Mouse (Mus musculus) T-cell, adult 2 months (primary cell): Measurements from ENCODE around the gene Scarf2.

Source experiments
- DNase-seq: peaks from one replicate; pipeline ENCODE4 v3.0.0; 2022; ENCODE audit warnings: low spot score

Scarf2 gene

DNA sequence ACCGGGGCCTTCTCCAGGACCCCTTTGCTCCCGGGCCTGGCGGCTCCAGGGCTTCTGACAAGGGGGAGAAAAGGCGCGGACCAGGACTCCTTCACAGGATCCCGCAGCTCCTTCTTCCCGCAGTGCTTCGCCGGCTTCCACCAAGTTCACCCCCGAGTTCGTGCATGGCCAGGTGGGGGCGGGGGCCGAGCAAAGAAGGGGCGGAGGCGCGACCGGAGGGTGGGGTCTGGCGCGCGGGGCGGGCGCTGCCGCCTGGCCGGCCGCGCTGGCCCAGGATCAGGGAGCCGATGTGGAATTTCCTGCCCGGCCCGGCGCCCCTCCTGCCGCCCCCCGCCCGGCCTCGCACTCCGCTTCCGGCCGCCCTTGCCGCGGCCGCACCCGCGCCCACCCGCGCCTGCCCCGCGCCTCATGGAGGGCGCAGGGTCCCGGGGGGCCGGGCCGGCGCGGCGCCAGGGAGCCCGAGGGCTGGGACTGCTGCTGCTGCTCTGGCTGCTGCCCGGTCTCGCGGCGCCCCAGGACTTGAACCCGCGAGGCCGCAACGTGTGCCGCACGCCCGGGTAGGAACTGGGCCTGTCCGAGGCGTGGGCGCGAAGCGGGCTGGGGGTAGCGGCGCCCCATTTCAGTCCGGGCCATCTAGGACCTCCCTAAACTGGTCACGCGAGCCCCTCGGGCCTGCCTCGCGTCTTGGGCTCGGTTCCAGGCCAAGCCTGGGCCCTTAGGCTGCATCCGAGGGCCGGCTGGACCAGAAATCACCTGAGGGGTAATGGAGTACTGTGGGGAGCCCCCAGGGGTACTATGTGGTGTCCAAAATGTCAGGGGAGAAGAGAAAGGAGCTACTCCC is at the start of gene Scarf2:
Gene Scarf2, plus strand, starts transcription at position 312 of the 841 bp plus-strand sequence.
- DNase-seq, result no peak

DNA sequence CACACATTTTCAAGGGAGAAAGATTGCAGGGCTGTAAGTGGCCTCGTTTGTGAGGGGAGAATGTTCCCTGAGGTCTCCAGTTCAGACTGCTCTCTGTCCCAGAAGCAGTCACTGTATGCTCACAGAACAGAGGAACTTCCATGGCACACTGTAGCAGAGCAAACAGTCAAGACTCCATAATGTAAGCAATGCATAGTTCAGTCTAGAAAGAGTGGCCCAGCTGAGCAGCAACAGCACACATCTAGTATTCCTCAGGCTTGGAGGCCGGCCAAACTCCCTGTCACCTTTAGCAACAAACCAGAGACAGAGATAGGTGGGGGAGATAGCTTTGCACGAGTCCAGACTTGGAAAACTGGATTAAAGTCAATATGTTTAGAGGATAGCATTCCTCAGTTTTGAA is 44.1 kb upstream of the Scarf2 start:
- no peak for DNase-seq

DNA sequence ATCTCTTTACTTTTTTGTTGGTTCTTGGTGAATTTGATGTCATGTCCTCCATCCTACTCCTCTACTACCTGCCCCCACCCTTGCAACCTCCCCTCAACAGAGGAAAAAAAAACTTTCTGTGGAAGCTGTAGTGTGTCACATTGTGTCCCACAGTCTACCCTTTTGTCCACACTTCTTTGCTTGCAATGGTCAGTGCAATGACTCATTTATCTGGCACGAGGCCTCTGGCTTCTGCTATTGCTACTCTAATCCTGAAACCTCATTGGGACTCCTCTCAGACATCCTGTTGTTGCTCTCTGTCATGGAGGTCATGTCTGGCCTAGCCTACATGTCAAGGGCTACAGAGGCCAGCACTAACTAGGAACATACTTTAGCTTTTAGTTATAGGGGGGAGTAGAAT is 43.4 kb upstream of the Scarf2 start:
- DNase-seq, result no peak

DNA sequence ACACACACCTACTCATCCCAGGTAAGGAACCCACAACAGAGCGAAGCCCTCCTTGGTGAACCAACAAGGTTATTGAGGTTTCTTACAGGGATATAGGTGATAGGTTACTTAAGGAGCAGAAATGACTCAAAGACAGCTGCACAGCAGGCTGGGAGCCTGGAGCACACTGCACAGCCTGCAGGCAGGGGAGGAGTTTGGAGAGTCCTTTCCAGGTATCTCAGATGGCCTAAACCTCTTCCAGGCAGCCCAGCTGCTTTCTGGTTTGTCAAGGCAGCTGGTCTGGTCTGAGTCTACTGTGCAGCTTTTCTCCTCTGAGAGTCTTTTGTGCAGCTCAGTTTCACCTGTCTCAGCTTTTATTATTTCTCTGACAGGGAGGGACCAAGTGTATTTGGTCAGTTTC is 39.3 kb upstream of the Scarf2 start:
- no peak for DNase-seq

DNA sequence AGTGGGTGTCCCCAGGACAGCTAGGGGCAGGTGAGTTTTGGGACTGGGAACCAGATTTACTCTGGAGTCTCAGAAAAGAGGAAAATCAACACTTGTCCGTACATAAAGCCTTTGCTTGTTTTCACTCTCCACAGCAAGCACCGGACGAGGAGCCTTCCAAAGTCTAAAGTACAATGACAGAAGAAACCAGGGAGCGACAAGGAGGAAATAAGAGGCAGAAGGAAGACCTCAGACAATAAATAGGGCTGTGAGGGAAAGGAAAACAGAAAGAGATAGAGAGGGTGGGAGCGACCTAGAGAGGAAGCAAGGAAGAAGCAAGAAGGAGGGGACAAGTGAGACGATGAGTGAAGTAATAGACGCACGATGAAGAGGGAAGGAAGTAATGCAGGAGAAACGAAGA is 38.2 kb upstream of the Scarf2 start:
- no peak for DNase-seq

DNA sequence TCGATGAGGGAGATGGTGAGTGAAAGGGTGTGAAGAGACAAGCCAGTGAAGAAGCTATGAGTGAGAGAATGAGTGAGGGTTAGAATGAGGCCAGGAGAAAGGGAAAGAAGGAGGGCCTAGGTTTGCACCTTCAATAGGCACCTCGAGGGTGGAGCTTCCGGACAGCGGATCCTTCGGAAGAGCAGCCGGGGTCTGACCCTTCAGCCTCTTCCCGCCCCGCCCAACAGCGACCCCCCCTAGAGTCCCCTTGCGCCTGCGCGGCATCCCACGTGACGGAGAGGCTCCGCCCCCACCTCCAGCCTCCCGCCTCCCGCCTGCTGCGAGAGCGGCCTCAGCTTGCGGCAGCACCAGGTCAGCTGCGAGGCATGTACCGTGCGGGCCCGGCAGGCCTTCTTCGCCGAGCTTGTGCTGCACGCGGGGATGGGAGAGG is 37.7 kb upstream of the Scarf2 start, which contains the start of gene Klhl22:
Gene Klhl22, plus strand, starts transcription at position 275 of the 430 bp plus-strand sequence.
- DNase-seq, result peak; percentile 79

DNA sequence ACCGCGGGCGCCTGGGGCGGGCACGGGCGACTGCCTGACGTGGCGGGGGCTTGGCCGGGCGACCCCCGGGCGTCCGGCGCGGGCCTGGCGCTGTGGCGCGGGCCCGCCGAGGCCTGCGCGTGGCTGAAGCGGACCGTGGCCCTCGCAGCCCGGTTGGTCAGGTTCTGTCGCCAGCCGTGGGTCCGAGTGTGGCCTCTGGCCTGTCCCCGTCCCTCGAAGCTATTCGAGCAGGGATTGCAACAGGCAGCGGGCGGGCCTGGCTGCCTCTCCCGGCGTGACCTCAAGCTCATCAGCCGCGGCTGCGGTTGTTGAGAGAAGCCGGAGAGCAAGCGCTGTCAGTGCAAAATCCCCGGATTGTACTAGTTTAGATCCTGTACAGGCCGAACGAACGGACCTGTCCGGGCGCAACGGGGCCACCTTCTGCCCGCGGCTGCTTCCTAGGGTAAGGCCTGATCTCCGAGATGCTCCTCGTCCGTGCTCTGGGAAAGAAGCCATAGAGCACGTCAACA is 37.2 kb upstream of the Scarf2 start:
- peak; percentile 32 for DNase-seq

DNA sequence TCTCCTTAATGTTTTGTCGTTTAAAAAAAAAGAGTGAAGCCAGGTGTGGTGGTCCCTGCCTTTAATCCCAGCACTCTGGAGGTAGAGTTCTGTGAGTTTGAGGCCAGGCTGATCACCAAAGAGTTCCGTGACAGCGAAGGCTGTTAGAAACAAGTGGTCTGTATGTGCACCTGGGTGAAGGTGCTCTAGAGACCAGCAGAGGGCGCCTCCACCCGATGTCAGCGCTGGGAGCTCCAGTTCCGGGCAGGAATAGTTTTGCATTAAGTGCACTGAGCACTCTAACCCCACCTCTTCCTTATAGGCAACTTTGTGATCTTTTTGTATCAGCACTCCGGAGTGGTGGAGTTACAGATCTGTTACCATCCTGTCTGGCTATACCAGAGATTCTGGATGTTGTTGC is 36.4 kb upstream of the Scarf2 start:
- peak; percentile 33 for DNase-seq

DNA sequence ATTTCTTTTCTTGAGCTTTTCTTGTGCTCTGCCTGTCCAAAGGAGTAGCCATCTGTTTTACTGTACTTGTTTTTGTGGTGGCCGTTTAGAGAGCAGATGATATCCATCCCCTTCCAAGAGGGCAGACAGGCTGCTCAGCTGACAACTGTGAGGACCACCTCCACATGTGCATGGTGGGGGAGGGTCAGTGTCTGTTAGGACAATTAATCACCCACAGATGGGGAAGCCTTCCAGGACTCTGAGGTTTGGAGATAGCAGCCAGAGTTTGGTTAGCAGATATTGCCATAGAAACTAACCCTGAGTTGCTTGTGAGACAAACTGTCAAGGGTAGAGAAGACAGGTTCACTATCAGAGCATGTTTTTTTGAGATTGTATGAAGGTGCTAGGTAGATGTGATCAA is 36.0 kb upstream of the Scarf2 start:
- no peak for DNase-seq

DNA sequence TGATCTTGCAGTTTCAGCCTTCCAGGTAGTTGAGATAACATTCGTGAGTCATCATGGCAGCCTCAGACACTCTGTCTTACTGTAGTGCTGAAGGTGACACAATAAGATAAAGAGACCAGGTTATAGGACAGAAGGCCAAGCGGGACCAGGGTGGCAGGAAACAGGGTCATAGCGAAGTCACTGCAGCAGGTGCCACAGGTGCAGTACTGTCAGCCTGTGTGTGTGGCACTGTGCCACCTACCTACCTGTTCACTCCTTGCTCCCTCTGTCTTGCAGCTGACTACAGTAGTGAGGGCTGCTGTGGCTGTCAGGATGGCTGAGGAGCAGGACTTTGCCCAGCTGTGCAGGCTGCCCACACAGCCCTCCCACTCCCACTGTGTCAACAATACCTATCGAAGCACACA is 33.0 kb upstream of the Scarf2 start:
- no peak for DNase-seq

DNA sequence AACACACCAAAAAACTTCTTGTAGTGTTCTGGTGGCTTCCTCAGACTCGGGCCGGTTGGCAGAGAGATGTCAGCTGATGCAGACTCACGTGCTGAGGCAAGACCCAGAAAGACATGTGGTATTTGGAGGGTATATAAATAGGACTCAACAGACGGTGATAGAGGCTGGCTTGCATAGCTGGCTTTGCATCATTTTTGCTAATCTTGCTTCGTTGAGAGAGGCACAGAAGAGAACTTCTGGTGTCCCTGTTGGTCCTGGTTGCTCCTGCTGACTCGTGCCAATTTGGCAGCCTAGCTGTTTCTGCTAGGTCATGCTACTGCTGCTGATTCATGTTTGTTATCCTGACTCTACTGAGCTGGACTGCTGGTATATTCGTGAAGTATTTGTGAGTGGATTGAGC is 28.2 kb upstream of the Scarf2 start:
- DNase-seq, result no peak

DNA sequence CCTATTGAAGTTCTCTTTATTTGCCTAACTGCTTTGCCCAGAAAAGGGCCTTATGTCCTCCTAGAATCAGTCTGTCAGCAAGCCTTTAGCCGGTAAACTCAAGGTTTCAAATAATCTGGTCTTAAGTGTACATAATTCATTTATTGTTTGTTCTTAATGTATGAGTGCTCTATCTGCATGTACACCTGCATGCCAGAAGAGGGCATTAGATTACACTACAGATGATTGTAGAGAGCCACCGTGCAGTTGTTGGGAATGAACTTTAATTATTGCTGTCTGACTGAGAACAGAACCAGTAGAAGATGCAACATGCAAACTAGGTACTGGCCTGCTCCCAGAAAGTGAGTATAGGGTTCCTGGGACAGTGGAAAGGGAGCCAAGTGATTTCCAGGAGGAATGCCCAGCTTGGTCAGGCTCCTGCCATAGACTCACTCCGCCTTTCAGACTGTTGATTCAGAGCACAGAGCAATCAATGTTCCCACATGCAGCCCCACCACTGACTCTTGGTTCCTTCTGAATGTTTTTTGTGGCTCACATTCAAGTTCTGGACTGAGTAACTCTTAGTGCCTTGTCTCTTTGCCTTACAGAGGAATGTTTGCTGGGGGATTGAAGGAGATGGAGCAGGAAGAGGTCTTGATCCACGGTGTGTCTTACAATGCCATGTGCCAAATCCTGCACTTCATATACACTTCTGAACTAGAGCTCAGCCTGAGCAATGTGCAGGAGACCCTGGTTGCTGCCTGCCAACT is 25.8 kb upstream of the Scarf2 start:
- DNase-seq, result no peak

DNA sequence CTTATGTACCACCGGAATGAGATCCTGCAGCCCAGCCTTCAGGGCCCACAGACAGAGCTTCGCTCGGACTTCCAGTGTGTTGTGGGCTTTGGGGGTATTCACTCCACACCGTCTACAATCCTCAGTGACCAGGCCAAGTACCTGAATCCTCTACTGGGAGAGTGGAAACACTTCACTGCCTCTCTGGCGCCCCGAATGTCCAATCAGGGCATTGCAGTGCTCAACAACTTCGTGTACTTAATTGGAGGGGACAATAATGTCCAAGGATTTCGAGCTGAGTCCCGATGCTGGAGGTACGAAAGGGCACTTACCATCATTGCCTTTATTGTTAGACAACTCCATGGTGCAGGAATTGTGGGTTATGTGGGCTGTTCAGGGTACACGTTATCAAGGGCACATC is 20.3 kb upstream of the Scarf2 start:
- no peak for DNase-seq

DNA sequence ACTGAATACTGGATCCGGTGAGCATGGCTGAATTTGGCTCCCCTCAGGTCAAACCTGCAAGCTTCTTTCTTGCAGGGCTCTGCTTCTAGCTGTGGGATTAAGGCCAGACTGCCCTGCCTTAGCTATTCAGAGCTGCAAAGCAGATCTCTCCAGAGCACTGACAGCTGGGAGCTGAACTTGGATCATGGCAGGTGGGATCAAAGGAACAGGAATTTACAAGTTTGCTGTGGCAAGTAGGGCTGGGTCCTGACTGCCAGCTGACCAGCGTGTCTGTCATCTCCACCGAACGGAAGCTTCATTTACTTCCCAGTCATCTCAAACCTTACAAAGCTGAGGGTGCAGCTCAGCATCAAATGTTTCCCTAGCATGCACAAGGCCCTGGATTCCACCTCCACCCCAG is 18.9 kb upstream of the Scarf2 start:
- no peak for DNase-seq

DNA sequence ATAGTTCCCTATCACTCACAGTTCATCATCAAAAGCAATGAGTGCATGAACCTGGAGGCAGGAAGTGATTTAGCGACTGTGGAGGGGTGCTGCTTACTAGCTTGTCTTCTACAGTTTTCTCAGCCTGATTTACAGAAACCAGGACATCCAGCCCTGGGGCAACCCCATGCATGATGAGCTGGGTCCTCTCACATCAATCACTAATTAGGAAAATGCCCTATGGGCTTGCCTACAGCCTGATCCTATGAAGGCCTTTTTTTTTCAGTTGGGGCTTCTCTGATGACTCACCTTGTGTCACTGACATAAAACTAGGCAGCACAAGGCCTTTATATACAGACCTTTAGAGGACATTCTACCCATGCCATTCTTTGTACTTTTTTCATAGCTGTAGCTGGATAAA is 17.4 kb upstream of the Scarf2 start:
- DNase-seq, result no peak

DNA sequence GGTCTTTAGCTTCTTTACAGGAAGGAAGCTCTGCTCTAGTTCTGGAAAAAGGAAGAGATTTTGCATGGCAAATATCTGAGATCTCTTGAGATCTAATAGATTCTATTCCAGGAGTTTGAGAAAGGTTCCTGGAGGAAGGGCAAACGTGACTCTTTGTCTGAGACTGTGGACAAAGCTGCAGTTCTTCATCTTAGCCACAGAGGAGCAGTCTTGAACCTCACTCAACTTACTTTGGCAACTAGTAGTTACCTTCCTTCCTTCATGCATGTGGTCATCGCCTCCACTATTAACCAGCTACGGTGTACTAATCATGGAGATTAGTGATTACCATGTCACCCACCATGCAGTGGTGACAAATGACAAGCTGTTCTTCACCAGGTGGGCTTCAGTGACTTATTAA is 11.7 kb upstream of the Scarf2 start:
- DNase-seq, result no peak

DNA sequence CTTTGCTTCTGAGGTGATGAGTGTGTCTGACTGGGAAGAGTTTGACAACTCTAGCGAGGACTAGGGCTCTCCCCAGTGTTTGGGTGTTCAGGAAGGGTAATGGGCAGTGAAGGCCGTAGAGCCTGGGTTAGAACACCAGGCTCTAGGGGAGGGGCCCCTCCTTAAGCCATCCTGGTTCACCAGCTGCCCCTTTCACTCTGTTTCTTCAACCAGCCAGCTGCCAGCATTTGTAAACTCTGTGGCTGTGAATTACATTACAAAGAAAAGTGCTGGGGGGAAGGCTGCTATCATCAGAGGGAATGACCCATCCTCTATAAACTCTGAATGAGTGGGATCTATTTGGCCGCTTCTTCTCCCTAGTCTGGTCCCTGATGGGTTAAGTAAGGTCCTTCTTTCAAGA is 4.4 kb upstream of the Scarf2 start:
- DNase-seq, result no peak

DNA sequence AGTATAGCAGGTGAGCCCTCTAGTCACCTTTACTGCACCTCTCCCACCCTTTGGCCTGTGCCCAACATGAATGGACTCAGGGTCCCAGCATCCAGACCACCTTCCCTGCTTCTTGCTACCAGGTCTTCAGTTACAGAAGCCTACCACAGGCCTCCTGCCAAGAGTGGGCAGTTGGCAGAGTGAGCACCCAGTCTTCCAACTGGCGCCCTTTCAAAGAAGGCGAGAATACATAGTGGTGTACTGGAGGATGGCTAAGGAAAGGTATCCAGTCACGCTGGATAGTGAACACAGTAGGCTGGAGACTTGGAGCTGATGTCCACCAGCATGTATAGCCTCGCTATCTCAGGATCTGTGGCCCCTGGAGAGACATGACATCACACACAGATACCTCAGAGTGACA is 3.0 kb upstream of the Scarf2 start:
- no peak for DNase-seq

DNA sequence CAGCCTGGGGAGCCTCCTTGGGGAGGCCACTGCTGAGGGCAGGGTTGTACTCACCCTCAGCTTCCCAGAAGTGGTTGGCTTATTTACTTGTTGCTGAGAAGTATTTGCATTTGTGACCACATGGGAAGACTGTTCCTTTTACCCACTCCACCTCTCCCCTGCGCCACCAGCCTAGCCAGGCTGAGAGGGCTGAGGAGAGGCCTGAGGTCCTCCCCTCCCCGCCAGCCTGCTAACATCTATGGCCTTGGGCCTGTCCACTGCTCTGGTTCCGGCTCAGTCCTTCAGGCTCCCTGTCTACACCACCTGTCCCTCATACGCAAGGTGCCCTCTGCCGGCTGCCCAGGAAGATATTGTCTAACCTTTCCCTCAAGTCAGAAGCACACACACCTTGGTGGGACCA is 1.4 kb upstream of the Scarf2 start:
- DNase-seq, result no peak

DNA sequence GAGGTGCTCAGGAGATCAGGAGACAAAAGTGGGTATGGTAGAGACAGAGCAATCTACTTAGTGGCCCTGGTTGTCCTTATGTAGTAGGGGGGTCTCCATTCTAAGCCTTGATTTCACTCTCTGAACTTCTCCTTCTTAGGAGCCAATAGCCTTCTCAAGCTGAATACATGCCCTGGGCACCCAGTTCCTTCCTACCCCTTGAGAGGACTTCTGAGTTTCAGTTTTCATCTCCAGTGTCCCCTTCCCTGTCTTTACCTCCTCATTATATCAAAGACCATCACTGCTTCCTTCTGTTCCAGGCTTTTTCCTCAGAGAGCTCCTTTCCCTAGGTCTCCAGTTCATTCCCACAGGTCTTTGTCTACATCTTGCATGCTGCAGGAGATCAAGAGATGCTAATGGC is 563 bp upstream of the Scarf2 start:
- no peak for DNase-seq

DNA sequence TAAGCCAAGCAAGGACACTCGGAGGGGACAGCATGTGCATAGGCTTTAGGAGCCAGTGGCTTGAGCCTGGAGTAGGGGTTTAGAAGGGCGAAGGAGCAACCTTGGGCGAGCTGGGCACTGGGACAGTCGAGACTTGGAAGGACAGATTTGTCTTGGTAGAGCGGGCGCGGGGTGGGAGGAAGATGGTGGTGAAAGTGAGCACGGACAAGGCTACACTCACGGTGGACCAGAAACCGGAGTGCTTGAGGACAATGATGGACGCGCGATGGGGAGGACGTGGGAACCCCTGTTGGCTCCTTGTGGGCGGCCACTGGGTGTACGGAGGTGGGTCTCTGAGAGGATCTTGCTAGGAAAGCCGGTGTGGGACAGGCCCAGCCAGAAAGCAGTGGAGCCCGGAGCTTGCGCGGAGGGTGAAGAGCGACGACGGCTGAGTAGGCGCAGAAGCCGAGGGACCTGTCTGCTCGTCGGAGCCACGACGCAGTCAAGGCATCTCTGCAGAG is 780 bp downstream of the Scarf2 start:
- DNase-seq, result no peak

DNA sequence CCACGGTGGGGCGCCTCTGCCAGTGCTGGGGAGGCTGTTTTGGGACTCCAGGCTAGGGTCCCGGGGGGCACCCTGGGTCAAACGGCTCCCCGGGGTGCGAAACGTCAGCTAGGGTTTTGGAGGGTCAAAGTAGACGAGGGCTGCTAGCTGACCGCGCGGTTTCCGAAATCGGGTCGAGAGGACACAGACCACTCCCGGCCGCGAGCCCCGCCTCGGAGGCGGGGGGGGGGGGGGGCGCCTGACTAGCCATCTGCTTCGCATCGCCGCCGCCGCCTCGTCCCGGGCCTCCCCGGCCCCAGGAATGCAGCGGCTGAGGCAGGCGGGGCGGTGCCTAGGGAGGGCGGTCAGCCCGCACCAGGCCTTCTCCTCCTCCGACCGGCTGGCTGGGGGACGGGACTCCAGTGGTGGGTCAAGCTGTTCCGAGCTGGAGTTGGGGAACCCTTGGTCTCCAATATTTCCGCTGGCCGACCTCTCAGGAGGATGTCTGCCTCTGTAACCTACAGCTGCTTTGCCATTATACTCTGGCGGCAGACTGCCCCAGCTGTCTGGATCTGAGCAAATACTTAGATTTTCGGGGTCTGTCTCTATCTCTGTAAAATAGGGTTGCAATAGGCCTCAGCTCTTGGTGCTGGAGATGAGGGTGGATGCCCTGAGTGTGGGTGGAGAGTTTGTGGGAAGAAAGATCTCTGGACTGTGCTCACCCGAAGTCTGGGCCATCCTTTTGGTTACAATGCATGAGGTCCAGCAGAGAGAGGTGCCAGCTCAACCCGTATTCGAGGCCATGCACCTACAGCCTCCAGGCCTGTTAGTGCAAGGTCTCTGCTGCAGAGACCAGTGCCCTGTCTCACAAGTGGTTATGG is 1.5 kb downstream of the Scarf2 start:
- DNase-seq, result no peak
